Mouse (Mus musculus) heart, embryonic 11.5 days (tissue): ENCODE results near the gene Acmsd. TPM values are rescaled to one million over a fixed set of nuclear protein-coding genes. Genes with fewer than 3 reads are reported as not detected.

Experiments
- ATAC-seq: fragments of 200-750 bp; cut with Nextera tagmentation; replicated peaks from 2 replicates; pipeline ENCODE4 v1.8.0; 2017; ENCODE audit warnings: moderate library complexity; ENCODE audit not compliant: insufficient number of reproducible peaks, low FRiP score, low TSS enrichment
- H3K27ac ChIP-seq: fragments of 300-500 bp; sonication (generic); 2 replicates; pipeline ENCODE4 v1.5.1; 2014; ENCODE audit warnings: mild to moderate bottlenecking, low read depth, low read length
- H3K27me3 ChIP-seq: fragments of 300-500 bp; sonication (generic); 2 replicates; pipeline ENCODE4 v1.6.1; 2014; ENCODE audit warnings: mild to moderate bottlenecking, low read length, mixed read lengths; ENCODE audit not compliant: control insufficient read depth, insufficient read depth
- H3K36me3 ChIP-seq: fragments of 300-500 bp; sonication (generic); 2 replicates; pipeline ENCODE4 v1.6.1; 2014; ENCODE audit warnings: mild to moderate bottlenecking, low read length, moderate library complexity, mixed read lengths; ENCODE audit not compliant: control insufficient read depth, insufficient read depth
- H3K4me1 ChIP-seq: fragments of 300-500 bp; sonication (generic); 2 replicates; pipeline ENCODE4 v1.6.1; 2014; ENCODE audit warnings: low read length; ENCODE audit not compliant: control insufficient read depth, insufficient read depth
- H3K4me2 ChIP-seq: fragments of 300-500 bp; sonication (generic); 2 replicates; pipeline ENCODE4 v1.6.1; 2014; ENCODE audit warnings: mild to moderate bottlenecking, moderate library complexity
- H3K4me3 ChIP-seq: fragments of 300-500 bp; sonication (generic); 2 replicates; pipeline ENCODE4 v1.5.1; 2014; ENCODE audit warnings: low read depth, low read length
- H3K9ac ChIP-seq: fragments of 300-500 bp; sonication (generic); 2 replicates; pipeline ENCODE4 v1.6.1; 2014; ENCODE audit warnings: mild to moderate bottlenecking, low read depth, low read length, moderate library complexity
- H3K9me3 ChIP-seq: fragments of 300-500 bp; sonication (generic); replicated peaks from 2 replicates; pipeline ENCODE4 v1.6.1; 2016; ENCODE audit warnings: low read length; ENCODE audit not compliant: control insufficient read depth
- WGBS: fragments of 180-500 bp; shearing (Covaris S2); extraction: QIAGEN DNeasy Blood & Tissue Kit; methylation state at CpG from one replicate; pipeline ENCODE4 v1.1.7; 2014; ENCODE audit not compliant: insufficient replicate concordance; 5-methylcytosine and 5-hydroxymethylcytosine counted together
- polyA plus RNA-seq: library from polyadenylated mRNA; unstranded; fragments of >200 nt; fragmentation: Nextera tagmentation; extraction: Ambion mirVana; gene quantifications from 2 replicates; pipeline ENCODE4 v1.2.1, GENCODE M21; 2014

Acmsd gene
- polyA plus RNA-seq, 1 experiment from 2014 or later = 0.86 TPM

- Histone ChIP-seq H3K9ac (0 out of 2 replicates have a peak overlapping the region, but pooled peaks have one; percentile 22), H3K27ac (no peak overlapping the region), H3K9me3 (no peaks in the 10 kb centered on the region), H3K4me2 (no peak overlapping the region), H3K27me3 (no peaks in the 10 kb centered on the region), H3K4me1 (peaks cover 46% of the 10 kb centered on the region), H3K36me3 (peaks cover 2% of the 10 kb centered on the region; the same call in 1 of the 2 replicates), H3K4me3 (no peak overlapping the region)
- ATAC-seq = no peak
- 48% methylated on average over 2 of the region's 2 CpGs for WGBS
Measured at GRCm38 (mm10) chr1:127780849-127781248, 51.6 kb downstream of the Acmsd start.

- peaks cover 2% of the 10 kb centered on the region; the same call in 1 of the 2 replicates for H3K36me3 ChIP-seq
- H3K4me1 ChIP-seq = peaks cover 44% of the 10 kb centered on the region
- H3K4me3 ChIP-seq = no peak overlapping the region
- no peak overlapping the region for H3K9ac ChIP-seq
- H3K27ac ChIP-seq = no peak overlapping the region; the same call in 1 of the 2 replicates
- H3K27me3 ChIP-seq = no peaks in the 10 kb centered on the region
- no peak for ATAC-seq
- H3K9me3 ChIP-seq = no peaks in the 10 kb centered on the region
- no peak overlapping the region for H3K4me2 ChIP-seq
Measured at GRCm38 (mm10) chr1:127783862-127784261, 54.6 kb downstream of the Acmsd start.

GRCm38 (mm10) chr1:127785882-127786281 is 56.7 kb downstream of the Acmsd start:
- ATAC-seq = no peak
- Histone ChIP-seq H3K36me3 (peaks cover 2% of the 10 kb centered on the region; the same call in 1 of the 2 replicates), H3K27ac (no peak overlapping the region), H3K27me3 (no peaks in the 10 kb centered on the region), H3K4me3 (no peak overlapping the region), H3K9ac (no peak overlapping the region), H3K4me2 (no peak overlapping the region), H3K4me1 (peaks cover 41% of the 10 kb centered on the region), H3K9me3 (no peaks in the 10 kb centered on the region)
- 48% methylated on average over 1 of the region's 1 CpGs for WGBS

- Histone ChIP-seq H3K9ac (no peak overlapping the region), H3K4me1 (peaks cover 29% of the 10 kb centered on the region), H3K4me3 (no peak overlapping the region), H3K4me2 (no peak overlapping the region), H3K36me3 (peaks cover 7% of the 10 kb centered on the region), H3K9me3 (no peaks in the 10 kb centered on the region), H3K27me3 (no peaks in the 10 kb centered on the region), H3K27ac (peak overlapping the region; percentile 18; the same call in 1 of the 2 replicates)
- WGBS = 59% methylated on average over 6 of the region's 6 CpGs
- no peak for ATAC-seq
Measured at GRCm38 (mm10) chr1:127788943-127789342, 59.7 kb downstream of the Acmsd start.

- H3K4me1 ChIP-seq = peaks cover 11% of the 10 kb centered on the region
- H3K27me3 ChIP-seq = no peaks in the 10 kb centered on the region
- no peak overlapping the region for H3K4me2 ChIP-seq
- H3K4me3 ChIP-seq = no peak overlapping the region
- no peak overlapping the region for H3K9ac ChIP-seq
- H3K9me3 ChIP-seq = no peaks in the 10 kb centered on the region
- ATAC-seq = no peak
- H3K27ac ChIP-seq = no peak overlapping the region
- WGBS = 92% methylated on average over 1 of the region's 1 CpGs
- H3K36me3 ChIP-seq = peaks cover 8% of the 10 kb centered on the region
Measured at GRCm38 (mm10) chr1:127793459-127793858, 64.2 kb downstream of the Acmsd start.

- Histone ChIP-seq H3K27ac (no peak overlapping the region), H3K4me2 (no peak overlapping the region), H3K27me3 (no peaks in the 10 kb centered on the region), H3K4me3 (no peak overlapping the region), H3K9ac (no peak overlapping the region), H3K4me1 (no peaks in the 10 kb centered on the region), H3K36me3 (peaks cover 8% of the 10 kb centered on the region), H3K9me3 (no peaks in the 10 kb centered on the region)
- no peak for ATAC-seq
- 89% methylated on average over 6 of the region's 6 CpGs for WGBS
Measured at GRCm38 (mm10) chr1:127795087-127795769, 66.0 kb downstream of the Acmsd start.

- Histone ChIP-seq H3K4me1 (no peaks in the 10 kb centered on the region), H3K27me3 (no peaks in the 10 kb centered on the region), H3K27ac (no peak overlapping the region), H3K36me3 (peaks cover 8% of the 10 kb centered on the region), H3K4me3 (no peak overlapping the region), H3K9ac (no peak overlapping the region), H3K4me2 (no peak overlapping the region), H3K9me3 (no peaks in the 10 kb centered on the region)
- no peak for ATAC-seq
- WGBS = 73% methylated on average over 4 of the region's 4 CpGs
Measured at GRCm38 (mm10) chr1:127796341-127796740, 67.1 kb downstream of the Acmsd start.

GRCm38 (mm10) chr1:127796752-127797151 is 67.5 kb downstream of the Acmsd start:
- no peaks in the 10 kb centered on the region for H3K9me3 ChIP-seq
- no peak overlapping the region for H3K4me3 ChIP-seq
- no peak overlapping the region for H3K9ac ChIP-seq
- 79% methylated on average over 1 of the region's 1 CpGs for WGBS
- H3K27me3 ChIP-seq = no peaks in the 10 kb centered on the region
- H3K27ac ChIP-seq = no peak overlapping the region
- ATAC-seq = no peak
- H3K4me1 ChIP-seq = no peaks in the 10 kb centered on the region
- peaks cover 8% of the 10 kb centered on the region for H3K36me3 ChIP-seq
- no peak overlapping the region for H3K4me2 ChIP-seq

GRCm38 (mm10) chr1:127802916-127803315 is 73.7 kb downstream of the Acmsd start:
- ATAC-seq = no peak
- H3K9ac ChIP-seq = no peak overlapping the region
- no peak overlapping the region for H3K27ac ChIP-seq
- WGBS = 88% methylated on average over 8 of the region's 8 CpGs
- no peaks in the 10 kb centered on the region for H3K9me3 ChIP-seq
- 0 out of 2 replicates have a peak, but pooled peaks cover 2% of the 10 kb centered on the region for H3K4me1 ChIP-seq
- H3K27me3 ChIP-seq = no peaks in the 10 kb centered on the region
- H3K36me3 ChIP-seq = peaks cover 13% of the 10 kb centered on the region
- H3K4me2 ChIP-seq = no peak overlapping the region
- no peak overlapping the region for H3K4me3 ChIP-seq
